Mouse (Mus musculus) heart, embryonic 14.5 days (tissue): ENCODE results near the gene Dok1. TPM values are rescaled to one million over a fixed set of nuclear protein-coding genes. Genes with fewer than 3 reads are reported as not detected.

Experiments used
- ATAC-seq: fragments of 200-750 bp; cut with Nextera tagmentation; 2 replicates; pipeline ENCODE4 v1.8.0; 2017; ENCODE audit warnings: low read depth, moderate TSS enrichment; ENCODE audit not compliant: insufficient number of reproducible peaks, insufficient read depth, low FRiP score
- H3K27ac ChIP-seq, 2 experiments: fragments of 200-500 bp in 1 of 2; fragments of 300-500 bp in 1 of 2; sonication (generic) in 1 of 2; replicated peaks in 1 of 2; 2 replicates each; pipeline ENCODE4 v1.5.1; 2012 to 2014; ENCODE audit warnings: low read depth in 2 of 2, low read length in 2 of 2, control low read depth in 1 of 2, mild to moderate bottlenecking in 1 of 2, mixed read lengths in 1 of 2; ENCODE audit not compliant: control insufficient read depth in 1 of 2, insufficient read depth in 1 of 2
- H3K27me3 ChIP-seq: fragments of 300-500 bp; sonication (generic); 2 replicates; pipeline ENCODE4 v1.6.1; 2014; ENCODE audit warnings: mild to moderate bottlenecking, low read length, control low read depth; ENCODE audit not compliant: control insufficient read depth, insufficient read depth
- H3K36me3 ChIP-seq: fragments of 300-500 bp; sonication (generic); 2 replicates; pipeline ENCODE4 v1.6.1; 2014; ENCODE audit warnings: mild to moderate bottlenecking, control low read depth, low read length, mixed read lengths; ENCODE audit not compliant: control insufficient read depth, insufficient read depth
- H3K4me1 ChIP-seq, 2 experiments: fragments of 200-500 bp in 1 of 2; fragments of 300-500 bp in 1 of 2; sonication (generic) in 1 of 2; 2 replicates each; pipeline ENCODE4 v1.6.1; 2012 to 2014; ENCODE audit warnings: low read length in 2 of 2, control low read depth in 1 of 2, mixed read lengths in 1 of 2; ENCODE audit not compliant: control insufficient read depth in 2 of 2, insufficient read depth in 2 of 2
- H3K4me2 ChIP-seq: fragments of 300-500 bp; sonication (generic); 2 replicates; pipeline ENCODE4 v1.6.1; 2014; ENCODE audit warnings: mild to moderate bottlenecking, low read length
- H3K4me3 ChIP-seq, 2 experiments: fragments of 200-500 bp in 1 of 2; fragments of 300-500 bp in 1 of 2; sonication (generic) in 1 of 2; 2 replicates each; pipeline ENCODE4 v1.5.1; 2012 to 2014; ENCODE audit warnings: low read length in 2 of 2, mild to moderate bottlenecking in 2 of 2, control low read depth in 1 of 2, low read depth in 1 of 2, moderate library complexity in 1 of 2; ENCODE audit not compliant: control insufficient read depth in 1 of 2, insufficient read depth in 1 of 2
- H3K9ac ChIP-seq: fragments of 300-500 bp; sonication (generic); 2 replicates; pipeline ENCODE4 v1.6.1; 2014; ENCODE audit warnings: mild to moderate bottlenecking, low read length
- H3K9me3 ChIP-seq: fragments of 300-500 bp; sonication (generic); 2 replicates; pipeline ENCODE4 v1.6.1; 2016; ENCODE audit warnings: low read length, control low read depth; ENCODE audit not compliant: control insufficient read depth
- WGBS: fragments of 180-500 bp; shearing (Covaris S2); extraction: QIAGEN DNeasy Blood & Tissue Kit; methylation state at CpG from one replicate; pipeline ENCODE4 v1.1.7; 2014; 5-methylcytosine and 5-hydroxymethylcytosine counted together
- polyA plus RNA-seq: library from polyadenylated mRNA; unstranded; fragments of >200 nt; fragmentation: Nextera tagmentation; extraction: Ambion mirVana; gene quantifications from 2 replicates; pipeline ENCODE4 v1.2.1, GENCODE M21; 2014

The Dok1 gene
- polyA plus RNA-seq, 1 experiment from 2014 or later: 6.4 TPM

- Histone ChIP-seq H3K27ac (no peak overlapping the region), H3K4me2 (peak overlapping the region; percentile 92), H3K9ac (peak overlapping the region; percentile 83; the same call in 1 of the 2 replicates), H3K4me1 (peaks cover 15 to 23% of the 10 kb centered on the region in 2 experiments), H3K27me3 (peaks cover 26% of the 10 kb centered on the region), H3K36me3 (0 out of 2 replicates have a peak, but pooled peaks cover 4% of the 10 kb centered on the region), H3K9me3 (no peaks in the 10 kb centered on the region), H3K4me3 (peak overlapping the region; percentile 68 to 75)
- WGBS: 51% methylated on average over 18 of the region's 18 CpGs
- no peak for ATAC-seq
Measured at GRCm38 (mm10) chr6:83031921-83032590, 1.2 kb downstream of the Dok1 start.

DNA sequence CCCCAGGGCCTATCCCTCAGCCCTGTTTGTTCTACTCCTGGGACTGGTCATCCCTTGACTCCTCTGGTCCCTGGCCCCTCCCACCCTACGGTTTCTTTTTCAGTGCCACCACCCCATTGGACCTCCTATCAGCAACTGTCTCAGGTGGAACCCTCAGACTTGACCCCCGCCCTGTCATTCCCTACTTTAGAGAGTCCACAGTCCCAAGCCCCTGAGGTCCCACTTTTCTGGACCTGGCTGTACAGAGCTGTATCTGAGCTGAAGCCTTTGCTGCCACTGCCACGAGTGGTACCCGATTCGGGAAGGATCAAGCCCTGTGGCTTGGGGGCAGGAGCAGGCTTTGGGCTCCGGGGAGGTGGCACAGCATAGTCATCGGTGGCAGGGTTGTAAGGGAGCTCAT, 2.2 kb downstream of the Dok1 start:
- 0 out of 2 replicates have a peak, but pooled peaks cover 4% of the 10 kb centered on the region for H3K36me3 ChIP-seq
- no peak overlapping the region for H3K27ac ChIP-seq
- ATAC-seq: no peak
- 74% methylated on average over 7 of the region's 7 CpGs for WGBS
- H3K4me1 ChIP-seq: peaks cover 15 to 23% of the 10 kb centered on the region in 2 experiments
- peaks cover 27% of the 10 kb centered on the region for H3K27me3 ChIP-seq
- H3K4me2 ChIP-seq: no peak overlapping the region
- H3K4me3 ChIP-seq: no peak overlapping the region
- no peaks in the 10 kb centered on the region for H3K9me3 ChIP-seq
- H3K9ac ChIP-seq: no peak overlapping the region

DNA sequence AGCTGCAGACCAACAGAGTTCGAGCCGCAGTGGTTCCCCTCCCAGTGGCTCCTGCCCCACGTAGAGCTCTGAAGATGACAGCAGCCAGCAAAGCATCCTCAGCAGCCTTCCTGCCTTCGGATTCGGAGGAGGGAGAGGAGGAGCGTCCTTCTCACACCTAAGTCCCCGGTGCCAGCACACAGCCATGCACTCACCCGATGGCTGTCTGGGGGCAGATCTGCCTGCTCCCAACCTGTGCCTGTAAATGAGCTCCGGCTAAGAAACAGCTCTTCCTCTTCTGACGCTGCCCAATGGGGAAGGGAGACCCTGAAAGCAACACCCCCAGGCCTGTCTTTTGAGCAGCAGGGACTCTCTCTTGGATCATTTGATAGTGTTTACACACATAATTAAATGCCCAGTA, 3.5 kb downstream of the Dok1 start:
- Histone ChIP-seq H3K9me3 (no peaks in the 10 kb centered on the region), H3K4me1 (peaks cover 15 to 23% of the 10 kb centered on the region in 2 experiments), H3K36me3 (0 out of 2 replicates have a peak, but pooled peaks cover 4% of the 10 kb centered on the region), H3K27ac (no peak overlapping the region), H3K4me2 (no peak overlapping the region), H3K9ac (no peak overlapping the region), H3K27me3 (peaks cover 27% of the 10 kb centered on the region), H3K4me3 (no peak overlapping the region)
- ATAC-seq: no peak
- 45% methylated on average over 10 of the region's 10 CpGs for WGBS

DNA sequence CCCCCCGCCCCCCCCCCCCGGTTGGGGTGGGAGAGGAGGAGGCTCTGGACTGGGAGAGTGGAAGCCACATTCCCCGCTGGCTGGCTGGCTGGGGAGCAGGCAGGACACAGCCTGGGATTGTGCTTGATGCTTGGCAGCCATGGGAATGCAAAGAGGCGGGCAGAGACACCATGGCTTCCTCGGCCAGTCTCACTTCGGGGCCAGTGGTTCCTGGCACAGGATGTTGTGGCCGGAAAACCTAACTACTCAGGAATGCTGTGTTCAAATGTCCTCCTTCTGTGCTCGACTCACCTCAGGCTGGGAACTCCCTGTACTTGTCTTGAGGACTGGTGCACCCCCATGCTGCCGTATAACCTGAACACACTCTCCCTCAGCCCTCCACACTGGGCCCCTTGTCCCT, 5.6 kb downstream of the Dok1 start:
- 43% methylated on average over 7 of the region's 9 CpGs for WGBS
- 0 out of 2 replicates have a peak, but pooled peaks cover 4% of the 10 kb centered on the region for H3K36me3 ChIP-seq
- peaks cover 10 to 18% of the 10 kb centered on the region in 2 experiments for H3K4me1 ChIP-seq
- H3K27ac ChIP-seq: no peak overlapping the region
- peaks cover 27% of the 10 kb centered on the region for H3K27me3 ChIP-seq
- no peak overlapping the region for H3K4me2 ChIP-seq
- H3K9me3 ChIP-seq: no peaks in the 10 kb centered on the region
- H3K9ac ChIP-seq: no peak overlapping the region
- no peak for ATAC-seq
- no peak overlapping the region for H3K4me3 ChIP-seq

DNA sequence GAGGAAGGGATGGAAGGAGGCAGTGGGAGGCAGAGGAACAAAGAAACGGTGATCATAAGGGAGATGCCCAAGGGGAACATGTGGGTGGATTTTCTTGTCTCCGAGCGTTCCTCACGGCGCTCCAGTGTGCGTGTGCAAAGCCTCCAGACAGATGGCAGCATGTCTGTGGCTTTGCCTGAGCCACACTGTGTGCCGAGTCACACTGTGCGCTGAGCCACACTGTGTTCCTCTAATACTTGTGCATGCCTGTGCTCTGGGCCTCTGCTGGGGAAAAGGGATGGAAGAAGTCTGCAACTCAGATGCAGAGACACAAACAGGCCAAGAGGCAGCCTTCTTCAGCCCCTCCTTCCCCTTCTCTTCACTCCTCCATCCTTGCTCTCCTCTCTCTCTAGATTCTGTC, 6.0 kb downstream of the Dok1 start:
- H3K4me2 ChIP-seq: no peak overlapping the region
- no peaks in the 10 kb centered on the region for H3K9me3 ChIP-seq

GRCm38 (mm10) chr6:83025221-83025620, 8.1 kb downstream of the Dok1 start:
- H3K9me3 ChIP-seq: no peaks in the 10 kb centered on the region
- H3K4me3 ChIP-seq: no peak overlapping the region
- peaks cover 3 to 13% of the 10 kb centered on the region in 2 experiments; a peak in 3 of 4 replicates for H3K4me1 ChIP-seq
- H3K4me2 ChIP-seq: no peak overlapping the region
- WGBS: 93% methylated on average over 4 of the region's 4 CpGs
- no peaks in the 10 kb centered on the region for H3K36me3 ChIP-seq
- no peak overlapping the region for H3K9ac ChIP-seq
- peaks cover 16% of the 10 kb centered on the region for H3K27me3 ChIP-seq
- ATAC-seq: no peak
- H3K27ac ChIP-seq: no peak overlapping the region

More for the DNA sequence above, 6.0 kb downstream of the Dok1 start:
- Histone ChIP-seq H3K36me3 (0 out of 2 replicates have a peak, but pooled peaks cover 4% of the 10 kb centered on the region), H3K27ac (no peak overlapping the region), H3K4me1 (peaks cover 8 to 18% of the 10 kb centered on the region in 2 experiments), H3K9ac (no peak overlapping the region), H3K4me3 (no peak overlapping the region), H3K27me3 (peaks cover 27% of the 10 kb centered on the region)
- WGBS: 76% methylated on average over 8 of the region's 8 CpGs
- ATAC-seq: no peak

DNA sequence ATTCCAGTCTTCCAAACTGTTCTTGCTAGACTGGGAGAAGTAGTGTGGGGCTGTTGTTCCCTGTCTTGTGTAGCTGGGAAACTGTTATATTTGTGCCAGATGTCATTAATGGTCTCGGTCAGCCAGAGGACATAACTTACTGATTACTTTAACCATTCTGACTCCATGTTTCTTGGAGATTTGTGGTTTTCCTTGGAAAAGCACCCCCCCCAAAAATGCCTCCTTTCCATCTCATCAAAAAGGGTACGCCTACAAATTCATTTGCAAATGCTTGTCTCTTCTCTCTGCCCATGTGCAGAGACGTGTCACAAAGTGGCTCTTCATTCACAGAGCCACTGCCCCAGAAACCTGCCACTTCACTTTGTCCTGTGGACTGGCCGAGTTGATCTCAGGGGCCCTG, 8.8 kb downstream of the Dok1 start:
- Histone ChIP-seq H3K4me3 (no peak overlapping the region), H3K27ac (no peak overlapping the region), H3K27me3 (peaks cover 16% of the 10 kb centered on the region), H3K4me1 (peaks cover 0 to 6% of the 10 kb centered on the region in 2 experiments; a peak in 1 of 4 replicates), H3K9ac (no peak overlapping the region), H3K36me3 (no peaks in the 10 kb centered on the region), H3K4me2 (no peak overlapping the region), H3K9me3 (no peaks in the 10 kb centered on the region)
- WGBS: 74% methylated on average over 4 of the region's 4 CpGs
- no peak for ATAC-seq
